Mouse (Mus musculus) spleen, adult 2 months (tissue): ENCODE measurements around the gene Akap5. TPM values are rescaled to one million over a fixed set of nuclear protein-coding genes. Genes with fewer than 3 reads are reported as not detected.

Source experiments
- DNase-seq, 2 experiments: peaks; one replicate each; pipeline versions ENCODE4 v3.0.0 to v3.0.0-alpha.2; 2012 to 2021; ENCODE audit warnings: low spot score in 2 of 2, low read depth in 1 of 2
- H3K27ac ChIP-seq: fragments of 200-500 bp; 2 replicates; pipeline ENCODE4 v1.5.1; 2012; ENCODE audit warnings: low read length, inconsistent platforms; ENCODE audit not compliant: insufficient read depth
- H3K27me3 ChIP-seq: fragments of 200-500 bp; 2 replicates; pipeline ENCODE4 v1.6.1; 2012; ENCODE audit warnings: mild to moderate bottlenecking, moderate library complexity, low read length, inconsistent platforms; ENCODE audit not compliant: control insufficient read depth, insufficient read depth
- H3K36me3 ChIP-seq: fragments of 200-500 bp; 2 replicates; pipeline ENCODE4 v1.6.1; 2012; ENCODE audit warnings: mild to moderate bottlenecking, low read length, inconsistent platforms; ENCODE audit not compliant: control insufficient read depth, insufficient read depth
- H3K4me1 ChIP-seq: fragments of 200-500 bp; 2 replicates; pipeline ENCODE4 v1.6.1; 2011; ENCODE audit warnings: inconsistent platforms; ENCODE audit not compliant: control insufficient read depth, insufficient read depth, insufficient read length
- H3K4me3 ChIP-seq: fragments of 200-500 bp; 2 replicates; pipeline ENCODE4 v1.5.1; 2011; ENCODE audit warnings: mild to moderate bottlenecking, inconsistent platforms; ENCODE audit not compliant: insufficient read depth, insufficient read length; ENCODE audit errors: extremely low read depth
- CTCF ChIP-seq: fragments of 200-500 bp; IDR thresholded peaks from 2 replicates; pipeline ENCODE4 v1.5.1; 2011; ENCODE audit warnings: mild to moderate bottlenecking, inconsistent platforms; ENCODE audit not compliant: insufficient read depth, insufficient read length, insufficient replicate concordance; ENCODE audit errors: extremely low read depth
- POLR2A ChIP-seq: fragments of 200-500 bp; IDR thresholded peaks from 2 replicates; pipeline ENCODE4 v1.6.1; 2011; ENCODE audit warnings: low read depth, low read length, inconsistent platforms
- WGBS: fragments of 180-500 bp; shearing (Covaris S2); methylation state at CpG from one replicate; pipeline ENCODE4 v1.1.7; 2018; 5-methylcytosine and 5-hydroxymethylcytosine counted together
- polyA plus RNA-seq: library from polyadenylated mRNA; depleted of rRNA; stranded (reverse); fragments of >200 nt; gene quantifications from 2 replicates; pipeline ENCODE4 v1.2.3, GENCODE M21; 2012; rRNA removed

The Akap5 gene
- polyA plus RNA-seq, 1 experiment: 0.29 TPM

DNA sequence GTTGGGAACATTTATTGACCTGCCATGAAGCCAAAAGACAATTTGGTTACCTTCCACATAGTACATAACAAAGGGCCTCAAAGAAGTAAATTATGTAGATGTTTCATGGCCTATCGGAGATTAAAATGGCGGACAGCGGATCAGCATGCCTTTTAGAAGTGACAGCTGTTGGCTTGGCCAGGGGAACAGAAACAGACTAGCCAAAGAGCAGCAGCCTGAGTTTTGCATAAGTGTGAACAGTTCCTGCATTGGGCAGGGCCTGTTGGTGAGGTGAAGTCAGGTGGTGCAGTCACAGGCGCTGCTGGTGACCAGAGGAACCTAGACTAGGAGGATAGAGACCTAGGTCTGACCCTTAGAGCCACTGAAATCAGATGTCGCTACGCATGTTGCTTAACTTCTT lies 52.4 kb downstream of the Akap5 start:
- WGBS: 76% methylated on average over 6 of the region's 6 CpGs
- Histone ChIP-seq H3K27ac (peak overlapping the region; percentile 41), H3K4me1 (peaks cover 25% of the 10 kb centered on the region), H3K4me3 (no peak overlapping the region), H3K27me3 (no peaks in the 10 kb centered on the region), H3K36me3 (no peaks in the 10 kb centered on the region)
- DNase-seq: peak in 1 of 2 experiments; percentile 30
- no peak for TF ChIP-seq CTCF
- TF ChIP-seq POLR2A: no peak

DNA sequence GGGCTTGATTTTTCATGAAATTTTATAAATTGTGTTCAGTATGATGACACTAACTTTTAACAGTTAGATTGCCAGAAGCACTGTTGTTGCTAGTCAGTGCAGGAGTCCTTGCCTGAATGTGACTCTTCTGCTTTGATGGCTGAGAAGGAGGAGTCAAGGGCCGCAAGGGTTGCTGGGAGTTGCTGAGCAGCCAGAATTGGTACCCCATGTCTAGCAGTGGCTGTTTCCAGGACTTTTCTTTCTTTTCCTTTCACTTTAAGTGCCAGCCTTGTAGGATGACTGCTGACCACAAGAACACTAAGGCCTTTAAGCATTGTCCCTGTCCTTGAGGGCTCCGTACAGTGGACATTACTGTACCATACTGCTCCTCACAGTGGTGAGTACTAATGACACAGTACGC lies 53.0 kb downstream of the Akap5 start:
- H3K4me3 ChIP-seq: no peak overlapping the region
- no peaks in the 10 kb centered on the region for H3K27me3 ChIP-seq
- TF ChIP-seq POLR2A: no peak
- no peak for TF ChIP-seq CTCF
- H3K27ac ChIP-seq: no peak overlapping the region; the same call in 1 of the 2 replicates
- no peaks in the 10 kb centered on the region for H3K36me3 ChIP-seq
- H3K4me1 ChIP-seq: peaks cover 20% of the 10 kb centered on the region
- DNase-seq: no peak
- 86% methylated on average over 3 of the region's 3 CpGs for WGBS

DNA sequence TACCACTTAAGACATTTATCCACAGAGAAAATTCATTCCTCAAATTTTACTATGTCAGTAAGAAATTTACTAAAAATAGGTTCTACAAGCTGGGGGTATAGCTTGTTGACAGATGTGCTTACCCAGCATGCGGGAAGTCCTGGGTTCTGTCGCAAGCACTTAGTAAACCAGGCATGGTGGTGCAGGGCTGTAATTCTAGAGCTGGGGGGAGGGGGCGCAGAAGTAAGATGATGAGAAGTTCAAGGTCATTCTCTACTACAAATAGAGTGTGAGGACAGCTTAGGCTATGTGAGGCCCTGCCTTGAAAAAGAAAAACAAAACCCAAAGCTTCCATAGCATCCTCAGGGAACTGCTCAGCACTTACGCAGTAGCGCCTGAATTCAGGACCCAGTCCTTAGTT lies 53.9 kb downstream of the Akap5 start:
- H3K27ac ChIP-seq: no peak overlapping the region
- 88% methylated on average over 5 of the region's 5 CpGs for WGBS
- TF ChIP-seq POLR2A: no peak
- TF ChIP-seq CTCF: no peak

DNA sequence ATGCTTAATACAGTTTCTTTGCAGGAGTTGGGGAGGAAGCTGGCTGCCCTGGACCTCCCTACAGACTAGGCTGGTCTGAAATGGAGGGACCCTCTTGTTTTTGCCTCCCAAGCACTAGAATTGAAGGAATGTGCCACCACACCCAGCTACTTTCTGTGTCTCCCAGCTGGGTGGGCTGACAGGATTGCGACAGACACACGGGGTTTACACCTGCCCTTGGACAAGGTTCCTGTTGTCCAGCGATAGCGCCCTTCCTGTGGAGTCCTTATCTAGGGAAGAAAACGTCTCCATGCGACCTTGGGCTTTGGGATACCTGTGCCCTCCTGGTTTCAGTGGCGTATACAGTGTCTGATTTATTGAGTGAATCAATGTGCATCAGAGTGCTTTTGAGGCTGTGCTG lies 55.5 kb downstream of the Akap5 start:
- no peak for DNase-seq
- Histone ChIP-seq H3K36me3 (no peaks in the 10 kb centered on the region), H3K27ac (no peak overlapping the region), H3K4me3 (no peak overlapping the region), H3K27me3 (no peaks in the 10 kb centered on the region), H3K4me1 (peaks cover 17% of the 10 kb centered on the region)
- WGBS: 90% methylated on average over 7 of the region's 7 CpGs
- TF ChIP-seq POLR2A (no peak), CTCF (no peak)

More for the DNA sequence above, 53.9 kb downstream of the Akap5 start:
- Histone ChIP-seq H3K36me3 (no peaks in the 10 kb centered on the region), H3K27me3 (no peaks in the 10 kb centered on the region), H3K4me1 (peaks cover 17% of the 10 kb centered on the region), H3K4me3 (no peak overlapping the region)
- DNase-seq: no peak

Other genes with a start within 250 kb of the Akap5 start
- 0.02 TPM in 2 replicates for gene Esr2, start 147.6 kb upstream of the Akap5 start, polyA plus RNA-seq
- not detected in 2 replicates for gene Tex21, start 78.1 kb upstream of the Akap5 start, polyA plus RNA-seq
- gene Mthfd1, start 69.6 kb upstream of the Akap5 start, polyA plus RNA-seq: 15.1 and 17.3 TPM in 2 replicates
- gene Zbtb25, start 44.7 kb downstream of the Akap5 start, polyA plus RNA-seq: 6.9 and 7.5 TPM in 2 replicates
- 2.1 and 2.5 TPM in 2 replicates for gene Zbtb1, start 45.4 kb downstream of the Akap5 start, polyA plus RNA-seq
- gene Hspa2, start 79.3 kb downstream of the Akap5 start, polyA plus RNA-seq: 3.8 and 6.0 TPM in 2 replicates
- gene Ppp1r36, start 92.6 kb downstream of the Akap5 start, polyA plus RNA-seq: not detected in 2 replicates
- 15.3 and 17.3 TPM in 2 replicates for gene Plekhg3, start 206.0 kb downstream of the Akap5 start, polyA plus RNA-seq